In genomic region chr6:77011001-77011400, GRCm38 (mm10) we compare ENCODE assay signal across 16 mouse cellular contexts.
DNase-seq lines count a peak whose midpoint lies in the region.
"Had no signal": no experiment of that assay in that cellular context is flagged by ENCODE, and none has a peak within 500 bp of the region (broad histone marks: within the 10 kb centered on the region; RNA-seq: fewer than 3 reads in every experiment).

No protein-coding gene starts in this region.

- peak; percentile 42 for DNase-seq in layer of hippocampus, adult 11-12 months (ENCODE audit: low spot score)
- no peak for DNase-seq in layer of hippocampus, postnatal 10 days (ENCODE audit: low spot score in 2 of 2)
- DNase-seq in layer of hippocampus, adult 8-10 months (ENCODE audit: low spot score in 2 of 2): peak; percentile 39 to 46
- DNase-seq in layer of hippocampus, postnatal 14 days (ENCODE audit: low spot score in 2 of 2): peak; percentile 19 to 58
- DNase-seq in right cerebral cortex, postnatal 25 days: no peak
- no peak for DNase-seq in cerebellum, adult 8-10 months
- no peak for DNase-seq in cerebellum, adult 9-10 months
- DNase-seq: adrenal gland, adult 2 months; adrenal gland, postnatal 14 days; B cell, adult 2 months; cerebellum, adult 11-12 months; cerebellum, adult 9-11 months; cerebellum, postnatal 25 days; forebrain, postnatal 0 days; gastrocnemius, postnatal 10 days; heart, adult 11 months had no signal

Comparison
In these comparisons a context has a peak if more than half of its experiments do, and no peak if none do; other contexts are left out.
1. DNase-seq: peak in layer of hippocampus, adult 11-12 months (single experiment), layer of hippocampus, adult 8-10 months (2 of 2) and layer of hippocampus, postnatal 14 days (2 of 2); none in layer of hippocampus, postnatal 10 days (0 of 2), right cerebral cortex, postnatal 25 days (single experiment), cerebellum, adult 8-10 months (single experiment) and cerebellum, adult 9-10 months (single experiment).